Mouse (Mus musculus): ENCODE measurements at regions not wholly inside any gene's neighbourhood (a gene's known extent, or its start where the extent isn't known, plus 50 kb on each side); places are given as distances from the start of the nearest gene placed in this dataset.
"Not testable (repeated sequence)": the region's sequence is repeated elsewhere in the genome, so short reads cannot be mapped to it uniquely, and the experiment has no call there.

GRCm38 (mm10) chr1:83970641-83971285 is 393.2 kb downstream of the Pid1 start:
- in situ Hi-C loops (cut with MboI, MseI): no loop called here

GRCm38 (mm10) chr1:83964631-83965030 is 399.3 kb downstream of the Pid1 start:
- in situ Hi-C loops (cut with MboI, MseI): not testable (repeated sequence)

DNA sequence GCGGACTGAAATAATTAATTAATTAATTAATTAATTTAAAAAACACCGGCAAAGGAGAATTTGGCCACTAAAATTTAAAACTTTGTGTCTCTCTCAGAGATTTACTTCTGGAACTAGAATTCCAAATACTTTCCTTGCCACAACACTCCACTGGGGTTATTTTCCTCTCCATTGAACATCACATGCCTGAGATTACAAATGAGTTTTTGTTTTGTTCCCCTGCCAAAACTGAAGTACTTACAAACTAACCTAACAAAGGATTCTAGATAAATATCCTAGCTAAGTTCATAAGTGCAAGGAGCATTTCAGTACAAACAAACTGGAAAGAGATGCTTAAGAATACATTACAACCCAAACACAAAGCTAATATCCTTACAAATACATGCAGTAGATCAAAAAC is 402.2 kb downstream of the Pid1 start:
- in situ Hi-C loops (cut with MboI, MseI): no loop called here

DNA sequence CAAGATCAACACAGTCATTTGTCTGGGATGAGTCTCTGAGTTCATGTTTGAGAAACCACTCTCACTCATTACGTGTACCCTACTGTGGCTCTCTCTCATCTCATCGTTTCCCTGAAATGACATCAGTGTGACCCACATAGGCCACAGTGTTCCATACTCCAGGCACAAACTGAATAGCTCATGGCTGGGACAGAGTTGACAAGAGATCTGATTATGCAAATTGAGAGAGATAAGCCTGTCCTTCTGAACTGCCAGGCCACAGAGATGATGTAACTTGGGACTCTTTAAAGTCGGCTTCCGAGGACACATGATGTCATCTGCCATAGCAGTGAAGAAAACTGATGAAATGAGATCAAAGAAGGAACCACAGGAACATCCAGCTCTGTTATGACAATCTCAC is 404.2 kb downstream of the Pid1 start:
- in situ Hi-C loops (cut with MboI, MseI): loop anchor here in 1 of 2 experiments (10.0 kb wide), 1 partner anchor 985 kb away; no protein-coding TSS in a partner anchor

DNA sequence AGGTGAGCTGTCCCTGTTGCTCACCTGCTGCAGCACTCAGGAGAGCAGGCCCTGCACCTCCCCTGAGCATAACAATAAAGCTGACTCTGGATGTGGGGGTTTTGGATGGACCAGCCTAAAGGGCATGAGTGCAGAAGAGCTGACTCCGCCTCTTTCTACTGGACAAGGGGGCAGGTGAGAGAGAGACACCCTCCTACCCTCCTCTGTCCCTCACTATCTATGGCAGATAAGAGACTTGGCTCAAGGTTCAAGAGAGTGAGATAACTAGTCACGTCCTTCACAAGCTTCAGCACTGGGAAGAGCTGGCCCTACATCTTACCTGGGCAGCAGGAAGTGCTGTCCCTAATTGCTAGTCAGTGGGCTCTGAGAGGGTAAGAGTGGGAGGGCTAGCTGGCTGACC is 441.1 kb downstream of the Pid1 start:
- in situ Hi-C loops (cut with MboI, MseI): no loop called here

DNA sequence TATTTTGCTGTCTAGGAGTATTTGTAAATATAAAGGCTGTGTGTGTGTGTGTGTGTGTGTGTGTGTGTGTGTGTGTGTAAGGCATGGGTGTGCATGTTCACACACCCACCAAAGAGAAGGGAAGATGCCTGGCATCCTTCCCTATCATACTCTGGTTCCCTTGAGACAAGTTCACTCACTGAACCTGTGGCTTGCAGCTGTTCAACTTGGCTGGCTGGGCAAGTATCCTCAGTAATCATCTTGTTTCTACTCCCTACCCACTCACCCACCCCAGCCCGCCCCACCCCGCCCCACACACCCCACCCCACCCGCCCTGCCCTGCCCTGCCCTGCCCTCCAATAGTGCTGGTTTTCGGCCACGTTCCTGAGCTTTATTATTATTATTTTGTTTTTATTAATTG is 448.5 kb downstream of the Pid1 start:
- in situ Hi-C loops (cut with MboI, MseI): no loop called here

DNA sequence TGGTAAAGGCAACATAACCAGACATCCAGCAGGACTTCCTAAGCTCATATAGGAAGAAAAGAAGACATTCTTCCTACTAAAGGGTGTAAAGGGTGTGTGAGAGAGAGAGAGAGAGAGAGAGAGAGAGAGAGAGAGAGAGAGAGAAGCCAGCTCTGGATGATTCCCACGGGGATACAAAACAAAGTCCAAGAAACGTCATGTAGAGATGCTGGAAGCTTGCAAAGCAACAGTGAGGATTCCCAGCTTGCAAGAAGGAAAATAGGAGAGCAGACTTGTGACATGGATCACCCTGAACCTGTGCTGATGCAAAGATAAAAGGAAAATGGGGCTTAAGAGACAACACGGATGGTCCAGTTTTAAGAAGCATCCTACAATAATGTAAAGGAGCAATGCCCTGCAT is 456.6 kb downstream of the Pid1 start:
- in situ Hi-C loops (cut with MboI, MseI): no loop called here

DNA sequence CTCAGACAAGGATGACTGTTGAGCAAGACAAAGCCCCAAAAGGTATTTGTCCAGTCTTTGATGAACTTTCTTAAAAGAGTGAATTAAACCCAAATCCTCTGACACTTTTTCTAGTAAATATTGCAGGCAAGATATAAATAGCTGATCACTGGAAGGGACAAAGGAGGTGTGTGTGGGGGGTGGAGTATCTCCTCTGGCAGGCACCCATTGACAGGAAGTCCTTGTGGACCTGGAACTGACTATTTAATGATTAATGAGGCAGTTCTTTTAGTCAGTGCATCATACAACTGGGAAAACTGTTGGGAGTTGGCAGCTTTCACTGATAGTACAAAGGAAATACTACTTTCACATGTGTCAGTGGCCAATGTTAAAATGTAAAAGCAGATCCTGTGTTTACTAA is 457.1 kb downstream of the Pid1 start:
- in situ Hi-C loops (cut with MboI, MseI): no loop called here

DNA sequence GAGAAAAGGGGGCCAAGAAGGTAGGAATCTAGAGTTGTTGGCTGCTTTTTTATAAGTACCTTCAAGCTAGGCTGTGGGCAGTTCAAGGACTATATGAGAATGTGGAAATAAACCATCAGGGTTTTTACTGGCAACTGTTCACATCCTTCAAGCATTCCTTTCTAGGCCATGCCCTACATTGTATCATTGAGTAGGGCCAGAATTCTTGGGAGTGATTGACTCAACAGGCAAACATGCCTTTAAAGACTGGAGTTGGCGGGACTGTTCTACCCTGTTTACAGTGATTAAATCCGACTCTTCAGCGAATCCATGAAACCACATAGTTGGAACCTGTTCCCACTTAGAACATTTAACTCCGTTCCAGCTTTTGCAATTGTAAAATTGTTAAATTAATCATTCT is 463.8 kb downstream of the Pid1 start:
- in situ Hi-C loops (cut with MboI, MseI): no loop called here

DNA sequence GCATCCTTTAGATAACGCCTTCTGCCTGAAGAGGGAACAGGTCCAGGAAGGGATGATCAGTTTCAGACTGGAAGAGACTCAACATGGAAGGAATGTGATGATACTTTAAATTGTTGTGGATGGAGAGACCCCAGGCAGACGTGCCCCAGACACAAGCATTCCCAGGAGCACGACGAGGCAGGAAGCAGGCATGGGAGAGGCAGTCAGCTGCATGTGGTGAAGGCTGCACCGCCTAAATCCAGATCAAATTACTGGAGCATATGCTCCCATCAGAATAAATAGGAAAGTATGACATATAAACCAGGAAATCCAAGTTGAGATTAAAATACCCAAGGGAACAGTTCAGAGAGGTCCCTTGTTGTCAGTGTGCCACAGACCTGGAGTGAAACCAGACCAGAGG is 467.3 kb downstream of the Pid1 start:
- in situ Hi-C loops (cut with MboI, MseI): no loop called here

DNA sequence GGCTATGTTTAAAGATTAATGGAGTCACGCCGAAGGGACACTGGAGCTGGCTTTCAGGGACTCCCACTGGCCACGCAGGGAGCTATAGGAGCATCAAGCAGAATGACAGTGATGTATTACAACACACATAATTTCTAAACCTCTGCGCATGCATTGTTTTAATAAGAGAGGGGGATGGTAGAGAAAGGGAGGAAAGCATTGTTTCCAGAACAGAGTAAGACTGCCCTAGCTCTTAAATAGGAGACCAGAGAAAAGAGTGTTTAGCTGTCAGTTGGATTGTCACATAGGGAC is 471.1 kb upstream of the Sphkap start:
- in situ Hi-C loops (cut with MboI, MseI): no loop called here

DNA sequence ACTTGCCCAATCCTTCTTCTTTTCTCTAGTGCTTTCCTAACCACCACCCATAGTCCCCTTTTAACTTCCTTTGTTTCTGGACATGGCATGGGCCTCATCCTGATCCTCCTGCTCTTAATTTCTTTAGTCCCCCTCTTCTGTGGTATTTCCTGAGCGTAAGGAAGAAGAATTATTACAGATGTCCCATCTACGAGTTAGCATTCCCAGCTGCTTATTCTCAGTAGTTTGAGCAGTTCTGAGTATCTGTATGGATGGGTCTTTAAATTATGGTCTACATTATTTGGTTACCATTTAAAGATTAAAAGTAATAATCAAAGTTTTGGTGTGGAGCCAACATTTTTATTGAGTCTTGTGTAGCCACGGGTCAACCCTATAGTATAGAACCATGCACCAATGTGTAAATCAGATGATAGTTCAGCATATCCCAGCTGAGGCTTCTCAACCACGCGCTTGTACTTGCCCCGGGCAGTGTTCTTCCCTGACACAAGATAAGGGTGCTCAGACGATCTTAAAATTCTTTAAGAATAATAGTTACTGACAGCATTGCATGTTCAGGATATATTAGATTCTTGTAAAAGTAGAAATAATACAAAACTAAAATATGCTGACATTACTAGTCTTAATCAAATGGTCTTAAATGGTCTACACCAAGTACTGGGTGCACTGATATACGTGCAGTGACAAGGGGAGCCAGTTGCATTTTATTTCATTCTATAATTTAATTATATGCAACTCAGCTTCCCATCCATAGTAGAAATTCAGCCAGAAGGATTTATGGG is 470.5 kb upstream of the Sphkap start:
- in situ Hi-C loops (cut with MboI, MseI): no loop called here

- in situ Hi-C loops (cut with MboI, MseI): no loop called here
Observed at GRCm38 (mm10) chr1:83870853-83871567, 463.0 kb upstream of the Sphkap start.

DNA sequence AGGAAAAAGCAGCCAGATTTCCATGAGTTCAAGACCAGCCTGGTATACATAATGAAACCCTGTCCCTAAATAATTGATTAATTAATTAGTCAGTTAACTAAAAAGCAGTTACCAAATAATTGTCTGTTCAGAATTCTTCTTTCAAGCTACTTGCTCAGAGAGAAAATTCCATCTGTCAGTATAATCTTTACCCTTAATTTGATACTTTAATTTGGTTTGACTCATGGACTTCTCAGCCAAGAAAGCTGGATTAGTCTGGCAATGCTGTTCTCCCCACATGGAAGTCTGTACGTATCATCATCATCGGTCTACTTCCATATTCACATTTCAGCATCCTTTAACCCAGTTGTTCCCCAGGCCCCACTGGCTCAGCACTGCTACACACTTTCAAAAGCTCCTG is 461.0 kb upstream of the Sphkap start:
- in situ Hi-C loops (cut with MboI, MseI): no loop called here

GRCm38 (mm10) chr1:83862541-83862940 is 454.5 kb upstream of the Sphkap start:
- in situ Hi-C loops (cut with MboI, MseI): no loop called here

- in situ Hi-C loops (cut with MboI, MseI): no loop called here
Observed at GRCm38 (mm10) chr1:83862128-83862527, 454.1 kb upstream of the Sphkap start.

GRCm38 (mm10) chr1:83859732-83860424 is 451.9 kb upstream of the Sphkap start:
- in situ Hi-C loops (cut with MboI, MseI): no loop called here

DNA sequence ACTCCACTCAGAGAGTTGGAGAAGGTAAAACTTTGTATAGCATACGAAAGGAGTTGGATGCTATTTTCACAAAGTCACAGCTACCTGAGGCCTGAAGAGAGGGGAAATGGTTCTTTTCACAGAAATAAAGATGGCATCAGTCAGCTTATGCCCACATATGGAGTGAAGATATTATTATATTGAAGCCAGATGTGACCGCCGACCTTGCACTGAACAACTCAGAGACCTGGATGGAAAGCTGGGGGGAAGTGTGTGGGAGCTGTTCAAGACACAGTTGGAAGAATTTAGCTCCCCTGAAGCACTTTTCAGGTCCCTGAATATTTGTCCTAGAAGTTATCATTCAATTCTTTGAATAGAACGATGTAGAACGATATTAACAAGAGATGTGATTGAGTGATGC is 446.0 kb upstream of the Sphkap start:
- in situ Hi-C loops (cut with MboI, MseI): no loop called here

DNA sequence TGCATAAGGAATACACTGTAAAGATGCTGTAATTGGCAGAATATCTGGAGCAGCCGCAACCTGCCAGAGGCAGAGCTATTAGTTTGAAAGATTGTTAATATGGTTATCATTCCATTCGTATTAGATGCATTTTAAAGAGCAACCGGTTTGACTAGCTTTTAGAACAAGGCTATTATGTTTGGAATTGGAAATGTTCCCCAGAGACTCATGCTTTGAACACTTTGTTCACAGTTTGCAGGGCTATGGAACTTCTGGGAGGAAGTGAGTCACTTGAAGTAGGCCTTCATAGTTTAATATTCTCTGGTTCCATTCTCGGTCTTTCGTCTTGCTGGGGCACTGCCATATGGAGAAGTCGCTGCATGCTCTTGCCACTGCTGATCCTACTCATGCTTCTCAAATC is 443.1 kb upstream of the Sphkap start:
- in situ Hi-C loops (cut with MboI, MseI): no loop called here

GRCm38 (mm10) chr1:83848414-83848813 is 440.4 kb upstream of the Sphkap start:
- in situ Hi-C loops (cut with MboI, MseI): loop anchor here in 1 of 2 experiments (5.0 kb wide), 1 partner anchor 51 kb away; no protein-coding TSS in a partner anchor

DNA sequence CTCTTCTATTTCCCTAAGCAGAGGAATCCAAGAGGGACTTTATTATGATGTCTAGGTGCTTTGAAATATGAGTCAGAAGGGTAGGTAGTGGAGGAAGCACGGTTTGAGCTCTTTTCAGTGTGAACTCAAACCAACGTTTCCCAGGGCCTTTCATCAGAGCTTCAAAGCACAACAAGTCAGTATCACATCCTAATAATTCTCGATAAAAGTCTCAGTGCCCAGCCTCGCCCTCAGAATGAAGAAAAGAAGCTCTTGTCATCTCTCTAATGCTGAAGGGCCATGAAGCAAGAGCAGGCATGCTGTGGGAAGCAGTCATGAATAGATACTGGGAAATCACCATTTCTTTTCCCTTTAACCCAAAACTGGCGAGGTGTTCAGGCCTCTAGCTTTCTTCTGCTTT is 440.0 kb upstream of the Sphkap start:
- in situ Hi-C loops (cut with MboI, MseI): loop anchor here in 1 of 2 experiments (5.0 kb wide), 1 partner anchor 51 kb away; no protein-coding TSS in a partner anchor

GRCm38 (mm10) chr1:83844827-83845379 is 436.9 kb upstream of the Sphkap start:
- in situ Hi-C loops (cut with MboI, MseI): loop anchor here in 1 of 2 experiments (5.0 kb wide), 1 partner anchor 48 kb away; no protein-coding TSS in a partner anchor
